Mouse (Mus musculus) lung, embryonic 14.5 days (tissue): ENCODE measurements at regions not wholly inside any gene's neighbourhood (a gene's known extent, or its start where the extent isn't known, plus 50 kb on each side); places are given as distances from the start of the nearest gene placed in this dataset.

Source experiments
- ATAC-seq: fragments of 200-750 bp; cut with Nextera tagmentation; 2 replicates; pipeline ENCODE4 v1.8.0; 2017; ENCODE audit warnings: mild to moderate bottlenecking, moderate TSS enrichment, moderate library complexity; ENCODE audit not compliant: insufficient read depth
- DNase-seq: peaks from one replicate; pipeline ENCODE4 v3.0.0-alpha.2; 2015
- H3K27ac ChIP-seq: fragments of 300-500 bp; sonication (generic); 2 replicates; pipeline ENCODE4 v1.5.1; 2014; ENCODE audit warnings: low read depth, mild to moderate bottlenecking, moderate library complexity
- H3K27me3 ChIP-seq: fragments of 300-500 bp; sonication (generic); 2 replicates; pipeline ENCODE4 v1.6.1; 2014; ENCODE audit warnings: low read length, control low read depth; ENCODE audit not compliant: insufficient read depth
- H3K36me3 ChIP-seq: fragments of 300-500 bp; sonication (generic); 2 replicates; pipeline ENCODE4 v1.6.1; 2014; ENCODE audit warnings: control low read depth; ENCODE audit not compliant: insufficient read depth
- H3K4me1 ChIP-seq: fragments of 300-500 bp; sonication (generic); 2 replicates; pipeline ENCODE4 v1.6.1; 2014; ENCODE audit warnings: antibody characterized with exemption, control low read depth; ENCODE audit not compliant: insufficient read depth
- H3K4me2 ChIP-seq: fragments of 300-500 bp; sonication (generic); 2 replicates; pipeline ENCODE4 v1.6.1; 2014; ENCODE audit warnings: mild to moderate bottlenecking
- H3K4me3 ChIP-seq: fragments of 300-500 bp; sonication (generic); 2 replicates; pipeline ENCODE4 v1.5.1; 2014; ENCODE audit warnings: low read depth, low read length
- H3K9ac ChIP-seq: fragments of 300-500 bp; sonication (generic); 2 replicates; pipeline ENCODE4 v1.6.1; 2014
- H3K9me3 ChIP-seq: fragments of 300-500 bp; sonication (generic); 2 replicates; pipeline ENCODE4 v1.6.1; 2016; ENCODE audit warnings: low read depth, low read length, control low read depth
- CTCF ChIP-seq: IDR thresholded peaks from 2 replicates; pipeline ENCODE4 v1.5.1; 2016; ENCODE audit warnings: antibody characterized with exemption, low read depth
- WGBS: fragments of 180-500 bp; shearing (Covaris S2); extraction: QIAGEN DNeasy Blood & Tissue Kit; methylation state at CpG from one replicate; pipeline ENCODE4 v1.1.7; 2014; 5-methylcytosine and 5-hydroxymethylcytosine counted together

- ATAC-seq (no peak), DNase-seq (peak; percentile 48)
- Histone ChIP-seq H3K27me3 (no peaks in the 10 kb centered on the region), H3K27ac (peak overlapping the region; percentile 56; the same call in 1 of the 2 replicates), H3K4me1 (peaks cover 12% of the 10 kb centered on the region; the same call in 1 of the 2 replicates), H3K9me3 (no peaks in the 10 kb centered on the region), H3K4me2 (peak overlapping the region; percentile 72), H3K4me3 (peak overlapping the region; percentile 35), H3K9ac (peak overlapping the region; percentile 48), H3K36me3 (no peaks in the 10 kb centered on the region)
- WGBS = 24% methylated on average over 18 of the region's 18 CpGs
- no peak for TF ChIP-seq CTCF
These were observed 66.8 kb upstream of the Prep start for GRCm38 (mm10) chr10:45000027-45000840.

- H3K27me3 ChIP-seq = no peaks in the 10 kb centered on the region
- peak overlapping the region; percentile 81 for H3K27ac ChIP-seq
- H3K9ac ChIP-seq = no peak overlapping the region
- DNase-seq (no peak), ATAC-seq (peak; percentile 8; the same call in 1 of the 2 replicates)
- H3K4me1 ChIP-seq = peaks cover 14% of the 10 kb centered on the region; the same call in 1 of the 2 replicates
- H3K4me2 ChIP-seq = peak overlapping the region; percentile 56
- no peaks in the 10 kb centered on the region for H3K36me3 ChIP-seq
- no peak for TF ChIP-seq CTCF
- peak overlapping the region; percentile 18; the same call in 1 of the 2 replicates for H3K4me3 ChIP-seq
- no peaks in the 10 kb centered on the region for H3K9me3 ChIP-seq
- WGBS = 7% methylated on average over 4 of the region's 4 CpGs
These were observed 69.1 kb upstream of the Prep start for GRCm38 (mm10) chr10:44997906-44998289.

GRCm38 (mm10) chr10:44997184-44997905, 69.7 kb upstream of the Prep start:
- H3K9ac ChIP-seq = no peak overlapping the region
- no peak for TF ChIP-seq CTCF
- H3K4me1 ChIP-seq = peaks cover 14% of the 10 kb centered on the region; the same call in 1 of the 2 replicates
- H3K36me3 ChIP-seq = no peaks in the 10 kb centered on the region
- DNase-seq = peak; percentile 95
- no peaks in the 10 kb centered on the region for H3K27me3 ChIP-seq
- peak overlapping the region; percentile 81 for H3K27ac ChIP-seq
- peak overlapping the region; percentile 56 for H3K4me2 ChIP-seq
- WGBS = 12% methylated on average over 14 of the region's 14 CpGs
- H3K9me3 ChIP-seq = no peaks in the 10 kb centered on the region
- peak; percentile 73 for ATAC-seq
- H3K4me3 ChIP-seq = peak overlapping the region; percentile 18; the same call in 1 of the 2 replicates

- no peak overlapping the region for H3K4me2 ChIP-seq
- peaks cover 14% of the 10 kb centered on the region; the same call in 1 of the 2 replicates for H3K4me1 ChIP-seq
- ATAC-seq (no peak), DNase-seq (peak; percentile 67)
- H3K36me3 ChIP-seq = no peaks in the 10 kb centered on the region
- H3K9me3 ChIP-seq = no peaks in the 10 kb centered on the region
- no peak overlapping the region for H3K9ac ChIP-seq
- TF ChIP-seq CTCF = no peak
- 51% methylated on average over 6 of the region's 6 CpGs for WGBS
- H3K27me3 ChIP-seq = no peaks in the 10 kb centered on the region
- no peak overlapping the region for H3K4me3 ChIP-seq
- H3K27ac ChIP-seq = no peak overlapping the region
These were observed 71.2 kb upstream of the Prep start for GRCm38 (mm10) chr10:44995756-44996155.

DNA sequence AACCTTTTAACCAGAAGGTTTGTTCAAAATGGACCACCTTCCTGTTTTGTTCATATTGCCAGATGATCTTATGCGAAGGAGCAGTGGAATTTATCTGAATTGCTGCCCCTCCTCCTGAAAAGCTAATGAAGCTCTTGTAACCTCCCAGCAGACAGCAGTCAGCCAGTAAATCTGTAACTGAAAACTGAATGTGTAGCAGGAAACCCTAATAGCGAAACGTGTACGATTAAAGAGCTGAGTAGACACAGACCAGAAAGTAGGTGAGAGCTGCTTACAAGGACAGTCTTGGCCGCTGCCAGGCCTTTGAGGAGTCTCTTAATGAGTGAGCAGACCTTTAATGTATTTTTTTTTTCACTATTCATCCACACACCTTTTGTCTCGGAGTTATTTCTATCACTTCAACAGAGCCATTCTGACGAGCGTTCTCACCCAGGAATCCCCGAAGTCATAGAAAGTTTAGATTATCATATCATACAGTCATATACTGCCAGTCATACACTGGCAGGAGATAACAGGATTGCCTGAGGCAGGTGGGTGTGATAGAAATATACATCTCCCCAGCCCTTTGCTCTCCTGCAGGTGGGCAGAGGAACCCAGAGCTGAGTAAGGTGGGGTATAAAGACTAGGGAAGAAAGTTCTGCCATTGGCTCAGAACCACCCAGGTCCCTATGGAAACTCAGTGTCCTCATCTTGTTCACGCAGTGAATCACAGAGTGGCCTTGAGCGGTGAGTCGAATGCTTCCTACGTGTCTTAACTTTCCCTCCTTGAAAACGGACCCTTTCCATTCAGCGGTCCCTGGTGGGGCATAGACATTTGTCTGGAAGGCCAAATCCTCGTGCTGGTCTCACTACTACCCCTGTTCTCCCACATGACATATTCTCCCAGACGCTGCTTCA, 72.4 kb upstream of the Prep start:
- WGBS = 74% methylated on average over 17 of the region's 17 CpGs
- no peak for TF ChIP-seq CTCF
- DNase-seq = no peak
- no peak overlapping the region for H3K27ac ChIP-seq
- no peak overlapping the region for H3K9ac ChIP-seq
- no peak for ATAC-seq
- no peaks in the 10 kb centered on the region for H3K9me3 ChIP-seq
- no peak overlapping the region for H3K4me2 ChIP-seq
- peaks cover 11% of the 10 kb centered on the region; the same call in 1 of the 2 replicates for H3K4me1 ChIP-seq
- no peak overlapping the region for H3K4me3 ChIP-seq
- H3K36me3 ChIP-seq = no peaks in the 10 kb centered on the region
- no peaks in the 10 kb centered on the region for H3K27me3 ChIP-seq

- ATAC-seq (no peak), DNase-seq (no peak)
- no peak for TF ChIP-seq CTCF
- no peaks in the 10 kb centered on the region for H3K9me3 ChIP-seq
- H3K27me3 ChIP-seq = no peaks in the 10 kb centered on the region
- H3K9ac ChIP-seq = no peak overlapping the region
- H3K36me3 ChIP-seq = no peaks in the 10 kb centered on the region
- WGBS = 62% methylated on average over 10 of the region's 10 CpGs
- H3K4me1 ChIP-seq = peaks cover 11% of the 10 kb centered on the region; the same call in 1 of the 2 replicates
- H3K4me2 ChIP-seq = no peak overlapping the region
- H3K4me3 ChIP-seq = no peak overlapping the region
- H3K27ac ChIP-seq = no peak overlapping the region
These were observed 73.3 kb upstream of the Prep start for GRCm38 (mm10) chr10:44993470-44994260.
